Mouse (Mus musculus) midbrain, embryonic 11.5 days (tissue): ENCODE data around the gene Fscn3. TPM values are rescaled to one million over a fixed set of nuclear protein-coding genes. Genes with fewer than 3 reads are reported as not detected.
A peak's percentile ranks its signal among the peaks of the same experiment; 100 is the strongest.

ENCODE experiments used
- ATAC-seq: fragments of 200-750 bp; cut with Nextera tagmentation; 2 replicates; pipeline ENCODE4 v1.8.0; 2017; ENCODE audit warnings: moderate TSS enrichment, moderate library complexity; ENCODE audit not compliant: low FRiP score
- DNase-seq: peaks from one replicate; pipeline ENCODE4 v3.0.0; 2015; ENCODE audit warnings: low spot score; ENCODE audit errors: missing footprints
- H3K27ac ChIP-seq: fragments of 300-500 bp; sonication (generic); 2 replicates; pipeline ENCODE4 v1.5.1; 2014; ENCODE audit warnings: low read depth, low read length
- H3K27me3 ChIP-seq: fragments of 300-500 bp; sonication (generic); 2 replicates; pipeline ENCODE4 v1.6.1; 2014; ENCODE audit warnings: mild to moderate bottlenecking, low read length, moderate library complexity, mixed read lengths; ENCODE audit not compliant: control insufficient read depth, insufficient read depth
- H3K36me3 ChIP-seq: fragments of 300-500 bp; sonication (generic); 2 replicates; pipeline ENCODE4 v1.6.1; 2014; ENCODE audit warnings: mild to moderate bottlenecking, low read length, moderate library complexity, mixed read lengths; ENCODE audit not compliant: control insufficient read depth, insufficient read depth
- H3K4me1 ChIP-seq: fragments of 300-500 bp; sonication (generic); 2 replicates; pipeline ENCODE4 v1.6.1; 2014; ENCODE audit warnings: low read length; ENCODE audit not compliant: control insufficient read depth, insufficient read depth
- H3K4me2 ChIP-seq: fragments of 300-500 bp; sonication (generic); 2 replicates; pipeline ENCODE4 v1.6.1; 2014; ENCODE audit warnings: mild to moderate bottlenecking, moderate library complexity
- H3K4me3 ChIP-seq: fragments of 300-500 bp; sonication (generic); 2 replicates; pipeline ENCODE4 v1.5.1; 2014; ENCODE audit warnings: low read depth, low read length
- H3K9ac ChIP-seq: fragments of 300-500 bp; sonication (generic); 2 replicates; pipeline ENCODE4 v1.6.1; 2014; ENCODE audit warnings: low read length
- H3K9me3 ChIP-seq: fragments of 300-500 bp; sonication (generic); 2 replicates; pipeline ENCODE4 v1.6.1; 2016; ENCODE audit warnings: low read length; ENCODE audit not compliant: control insufficient read depth
- WGBS: fragments of 180-500 bp; shearing (Covaris S2); extraction: QIAGEN DNeasy Blood & Tissue Kit; methylation state at CpG from one replicate; pipeline ENCODE4 v1.1.7; 2014; 5-methylcytosine and 5-hydroxymethylcytosine counted together
- polyA plus RNA-seq: library from polyadenylated mRNA; unstranded; fragments of >200 nt; fragmentation: Nextera tagmentation; extraction: Ambion mirVana; gene quantifications from 2 replicates; pipeline ENCODE4 v1.2.1, GENCODE M21; 2014

Gene Fscn3
- polyA plus RNA-seq, 1 experiment from 2014 or later: not detected

GRCm38 (mm10) chr6:28471284-28472035 is 43.9 kb downstream of the Fscn3 start:
- no peak overlapping the region for H3K4me3 ChIP-seq
- no peaks in the 10 kb centered on the region for H3K4me1 ChIP-seq
- WGBS: 84% methylated on average over 9 of the region's 9 CpGs
- ATAC-seq (no peak), DNase-seq (no peak)
- H3K9me3 ChIP-seq: no peaks in the 10 kb centered on the region
- no peaks in the 10 kb centered on the region for H3K36me3 ChIP-seq
- no peak overlapping the region for H3K9ac ChIP-seq
- H3K27ac ChIP-seq: no peak overlapping the region
- H3K4me2 ChIP-seq: no peak overlapping the region
- no peaks in the 10 kb centered on the region for H3K27me3 ChIP-seq

- Histone ChIP-seq H3K4me2 (no peak overlapping the region), H3K4me3 (no peak overlapping the region), H3K9me3 (no peaks in the 10 kb centered on the region), H3K9ac (no peak overlapping the region), H3K27me3 (no peaks in the 10 kb centered on the region), H3K4me1 (peaks cover 3% of the 10 kb centered on the region; the same call in 1 of the 2 replicates), H3K36me3 (no peaks in the 10 kb centered on the region), H3K27ac (no peak overlapping the region)
- 91% methylated on average over 4 of the region's 4 CpGs for WGBS
- ATAC-seq (no peak), DNase-seq (no peak)
Measured at GRCm38 (mm10) chr6:28474211-28474610, 46.6 kb downstream of the Fscn3 start.

- Histone ChIP-seq H3K4me1 (peaks cover 6% of the 10 kb centered on the region; the same call in 1 of the 2 replicates), H3K9me3 (no peaks in the 10 kb centered on the region), H3K9ac (no peak within 1 kb of the TSS), H3K4me3 (no peak within 1 kb of the TSS), H3K36me3 (no peaks in the 10 kb centered on the region), H3K27ac (no peak within 1 kb of the TSS), H3K4me2 (no peak within 1 kb of the TSS), H3K27me3 (no peaks in the 10 kb centered on the region)
- DNase-seq (no peak), ATAC-seq (no peak)
- WGBS: 94% methylated on average over 5 of the region's 5 CpGs
Measured at GRCm38 (mm10) chr6:28474839-28475238, 47.2 kb downstream of the Fscn3 start, which contains the start of gene Snd1. TSS of gene Snd1 (plus strand) at chr6:28475139.

- DNase-seq (peak; percentile 98), ATAC-seq (peak; percentile 99)
- Histone ChIP-seq H3K27ac (no peak overlapping the region; the same call in 1 of the 2 replicates), H3K36me3 (no peaks in the 10 kb centered on the region), H3K4me1 (peaks cover 16% of the 10 kb centered on the region), H3K9me3 (no peaks in the 10 kb centered on the region), H3K27me3 (no peaks in the 10 kb centered on the region), H3K4me2 (peak overlapping the region; percentile 74), H3K4me3 (peak overlapping the region; percentile 81), H3K9ac (peak overlapping the region; percentile 76)
- under 1% methylated on average over 64 of the region's 68 CpGs for WGBS
Measured at GRCm38 (mm10) chr6:28479865-28480751, 52.5 kb downstream of the Fscn3 start.

GRCm38 (mm10) chr6:28480752-28481492 is 53.3 kb downstream of the Fscn3 start:
- Histone ChIP-seq H3K4me1 (peaks cover 16% of the 10 kb centered on the region), H3K9ac (peak overlapping the region; percentile 76), H3K9me3 (no peaks in the 10 kb centered on the region), H3K27ac (no peak overlapping the region), H3K27me3 (no peaks in the 10 kb centered on the region), H3K36me3 (no peaks in the 10 kb centered on the region), H3K4me3 (peak overlapping the region; percentile 81), H3K4me2 (peak overlapping the region; percentile 74)
- DNase-seq (no peak), ATAC-seq (no peak)
- 8% methylated on average over 21 of the region's 21 CpGs for WGBS

GRCm38 (mm10) chr6:28482711-28483315 is 55.2 kb downstream of the Fscn3 start:
- ATAC-seq (no peak), DNase-seq (no peak)
- no peak overlapping the region for H3K4me2 ChIP-seq
- no peaks in the 10 kb centered on the region for H3K36me3 ChIP-seq
- H3K9ac ChIP-seq: no peak overlapping the region
- 87% methylated on average over 4 of the region's 4 CpGs for WGBS
- H3K4me3 ChIP-seq: no peak overlapping the region
- peaks cover 16% of the 10 kb centered on the region for H3K4me1 ChIP-seq
- H3K27ac ChIP-seq: no peak overlapping the region
- H3K27me3 ChIP-seq: no peaks in the 10 kb centered on the region
- H3K9me3 ChIP-seq: no peaks in the 10 kb centered on the region

- no peak overlapping the region for H3K27ac ChIP-seq
- peaks cover 7% of the 10 kb centered on the region for H3K4me1 ChIP-seq
- no peaks in the 10 kb centered on the region for H3K9me3 ChIP-seq
- 94% methylated on average over 2 of the region's 2 CpGs for WGBS
- H3K36me3 ChIP-seq: no peaks in the 10 kb centered on the region
- H3K27me3 ChIP-seq: no peaks in the 10 kb centered on the region
- no peak overlapping the region for H3K4me2 ChIP-seq
- no peak for DNase-seq
- no peak overlapping the region for H3K4me3 ChIP-seq
- no peak overlapping the region for H3K9ac ChIP-seq
- no peak for ATAC-seq
Measured at GRCm38 (mm10) chr6:28486008-28486407, 58.4 kb downstream of the Fscn3 start.

- Histone ChIP-seq H3K9me3 (no peaks in the 10 kb centered on the region), H3K4me3 (no peak overlapping the region), H3K4me2 (no peak overlapping the region), H3K27me3 (no peaks in the 10 kb centered on the region), H3K9ac (no peak overlapping the region), H3K36me3 (no peaks in the 10 kb centered on the region; the same call in 1 of the 2 replicates), H3K4me1 (peaks cover 2% of the 10 kb centered on the region), H3K27ac (no peak overlapping the region)
- no peak for ATAC-seq
- WGBS: 84% methylated on average over 2 of the region's 2 CpGs
- no peak for DNase-seq
Measured at GRCm38 (mm10) chr6:28486471-28486870, 58.9 kb downstream of the Fscn3 start.
